Mouse (Mus musculus) megakaryocyte, embryonic 14.5 days (primary cell): ENCODE measurements at regions not wholly inside any gene's neighbourhood (a gene's known extent, or its start where the extent isn't known, plus 50 kb on each side); places are given as distances from the start of the nearest gene placed in this dataset.

Source experiments
- FLI1 ChIP-seq: IDR thresholded peaks from 2 replicates; pipeline ENCODE4 v1.6.1; 2012; ENCODE audit warnings: low read length, inconsistent platforms, mixed read lengths
- GATA1 ChIP-seq: IDR thresholded peaks from 3 replicates; pipeline ENCODE4 v1.6.1; 2012; ENCODE audit warnings: mixed read lengths, low read length, inconsistent platforms, borderline replicate concordance

GRCm38 (mm10) chr13:107555958-107556357 lies 488.3 kb upstream of the Smim15 start:
- no peak for TF ChIP-seq FLI1
- TF ChIP-seq GATA1: no peak
